Mouse (Mus musculus): ENCODE measurements around the gene Chd2.

GRCm38 (mm10) chr7:73576101-73576936 is 34.7 kb upstream of the Chd2 start:
- TF ChIP-seq CTCF (IDR thresholded peaks at IDR 0.05; ENCODE audit: low read depth, low read length), result no peak
- no peak for TF ChIP-seq POLR2A (IDR thresholded peaks at IDR 0.05; ENCODE audit: extremely low read depth, insufficient read depth, low read length)

Measured in liver, adult 2 months (tissue).